Mouse (Mus musculus) fat pad, adult 2 months (tissue): ENCODE data around the gene Hoxa4.

ENCODE experiments used
- DNase-seq: peaks from one replicate; pipeline ENCODE4 v3.0.0-alpha.2; 2011; ENCODE audit warnings: low read depth, low spot score; ENCODE audit errors: extremely low read depth

Hoxa4 gene

DNA sequence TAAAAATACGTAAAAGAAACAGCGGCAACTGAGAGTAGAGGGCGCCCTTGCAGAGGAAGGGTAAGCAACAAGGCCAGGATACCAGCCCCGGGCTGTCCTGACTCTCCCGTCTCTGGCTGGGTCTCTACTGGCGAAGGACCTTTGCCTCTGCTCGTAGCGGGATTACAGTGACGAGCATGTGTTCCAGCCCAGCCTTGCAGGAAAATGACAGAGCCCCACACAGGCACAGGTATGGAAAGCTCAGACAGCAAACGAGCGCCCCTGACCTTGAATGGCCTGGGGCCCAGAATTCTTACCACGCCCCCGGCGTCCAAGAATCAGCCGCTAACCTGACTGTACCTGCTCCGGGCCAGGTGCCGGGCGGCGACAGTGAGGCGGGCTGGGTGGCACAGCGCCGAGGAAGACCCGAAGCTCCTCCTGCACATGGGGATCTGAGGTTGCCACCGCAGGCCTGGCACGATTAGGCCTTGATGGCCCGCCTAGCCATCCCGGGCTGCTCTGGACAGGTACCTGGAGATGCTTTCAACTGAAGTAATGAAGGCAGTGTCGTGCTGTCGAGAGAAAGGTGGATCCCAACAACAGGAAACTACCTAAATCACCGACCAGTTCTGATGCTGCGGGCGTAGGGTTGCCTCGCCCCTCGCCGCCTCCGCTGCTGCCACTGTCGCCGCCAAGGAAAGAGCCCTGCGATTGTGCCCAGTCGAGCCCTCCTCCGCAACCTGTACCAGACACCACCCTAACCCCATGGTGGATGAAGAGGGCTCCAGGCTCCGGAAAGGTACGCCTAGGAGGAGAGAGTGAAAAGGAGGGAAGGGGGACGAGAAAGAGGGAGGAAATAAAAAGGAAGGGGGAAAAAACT, 38.2 kb upstream of the Hoxa4 start:
- DNase-seq: no peak

GRCm38 (mm10) chr6:52228475-52229465, 37.2 kb upstream of the Hoxa4 start:
- no peak for DNase-seq

- no peak for DNase-seq
These were observed 36.1 kb upstream of the Hoxa4 start for GRCm38 (mm10) chr6:52227470-52228222.

DNA sequence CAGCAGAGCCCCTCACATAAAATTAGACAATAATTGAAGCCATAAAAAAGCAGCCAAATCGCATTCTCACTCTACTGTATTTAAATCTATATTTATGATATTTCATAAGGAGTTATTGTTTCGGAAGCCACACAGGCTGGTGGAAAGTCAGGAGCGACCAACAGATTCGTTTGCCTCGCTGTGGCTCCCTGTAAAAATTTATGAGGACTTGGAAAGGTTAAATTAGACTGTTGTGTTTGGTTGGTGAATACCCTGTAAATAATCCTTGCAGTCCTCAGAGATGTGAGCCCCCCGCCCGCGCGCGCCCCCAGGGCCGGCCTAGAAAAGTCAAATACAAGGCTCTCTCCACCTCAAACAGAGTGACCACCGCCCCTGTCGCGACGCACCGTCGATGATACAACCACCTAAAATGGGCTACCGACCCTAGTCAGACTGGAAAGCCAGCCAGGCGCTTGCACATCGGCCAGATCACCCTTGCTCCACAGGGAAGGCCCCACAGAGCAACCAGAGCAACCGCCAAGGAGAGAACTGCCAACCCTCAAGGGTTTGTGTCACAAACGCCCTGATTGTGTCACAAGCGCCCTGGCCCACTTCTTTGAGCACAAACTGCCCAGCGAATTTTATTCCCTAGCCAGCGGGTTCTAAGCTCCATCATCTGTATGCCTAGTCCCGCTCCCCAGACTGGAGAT, 35.2 kb upstream of the Hoxa4 start:
- DNase-seq: peak; percentile 63

- peak; percentile 59 for DNase-seq
These were observed 34.3 kb upstream of the Hoxa4 start for GRCm38 (mm10) chr6:52225612-52226568.

DNA sequence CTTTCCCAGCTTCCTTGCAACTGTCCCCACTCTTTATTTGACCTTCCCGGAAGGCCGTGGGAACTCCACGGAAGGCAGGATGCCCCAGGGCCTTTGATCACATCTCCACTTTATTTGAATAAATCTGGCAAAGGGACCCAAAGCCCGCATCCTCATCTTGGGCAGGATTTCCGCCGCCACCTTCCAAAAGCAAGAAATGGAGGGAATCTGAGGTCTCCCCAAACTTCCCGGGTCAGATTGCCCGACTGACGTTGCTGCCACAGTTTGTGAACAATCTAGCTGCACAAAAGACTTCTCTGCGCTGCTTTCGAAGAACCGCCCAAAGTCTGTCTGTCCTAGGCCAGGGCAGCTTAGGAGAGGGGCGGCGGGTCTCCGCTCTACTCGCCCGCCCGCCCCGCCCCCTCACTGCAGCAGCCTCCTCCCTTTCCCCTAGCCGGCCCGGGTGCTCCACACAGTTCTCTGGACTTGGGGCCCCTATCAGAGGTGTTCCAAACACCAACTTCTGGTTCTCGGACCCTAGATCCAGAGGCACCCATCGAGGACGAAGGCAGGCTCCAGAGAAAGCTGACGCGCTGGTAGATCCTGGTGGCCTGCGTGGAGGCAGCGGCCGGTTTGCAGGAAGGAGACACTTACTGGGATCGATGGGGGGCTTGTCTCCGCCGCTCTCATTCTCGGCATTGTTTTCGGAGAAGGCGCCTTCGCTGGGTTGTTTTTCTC, 33.5 kb upstream of the Hoxa4 start:
- no peak for DNase-seq

DNA sequence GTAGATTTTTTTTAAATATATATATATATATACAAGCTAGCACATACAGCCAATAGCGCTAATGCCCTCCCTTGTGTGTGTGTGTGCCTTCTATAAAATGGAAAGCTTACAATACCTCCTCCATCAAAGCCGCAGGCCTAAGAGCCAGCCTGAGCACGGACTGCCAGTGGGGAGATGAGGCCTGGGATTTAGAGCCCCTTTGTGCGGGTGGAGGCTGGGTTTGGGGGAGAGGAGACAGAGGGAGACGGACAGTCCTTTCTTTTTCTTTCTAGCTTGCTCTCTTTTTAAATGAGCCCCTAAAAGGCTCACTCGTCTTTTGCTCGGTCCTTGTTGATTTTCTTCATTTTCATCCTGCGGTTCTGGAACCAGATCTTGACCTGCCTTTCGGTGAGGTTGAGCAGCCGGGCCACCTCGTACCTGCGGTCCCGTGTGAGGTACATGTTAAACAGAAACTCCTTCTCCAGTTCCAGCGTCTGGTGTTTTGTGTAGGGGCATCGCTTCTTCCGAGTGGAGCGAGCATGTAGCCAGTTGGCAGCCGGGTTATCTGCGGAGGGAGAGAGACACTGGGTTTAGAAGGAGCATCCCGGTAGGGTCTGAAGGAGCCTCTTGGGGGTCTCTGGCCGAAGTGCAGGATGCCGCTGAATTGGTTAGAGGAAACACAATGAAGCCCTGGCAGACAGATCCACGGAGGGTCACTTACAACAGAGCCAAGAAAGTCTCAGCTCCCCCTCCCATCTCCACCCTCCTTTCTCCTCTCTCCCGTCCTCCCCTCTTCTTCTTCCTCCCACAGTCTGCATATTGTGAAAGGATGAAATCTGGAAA, 32.6 kb upstream of the Hoxa4 start:
- DNase-seq: no peak

- no peak for DNase-seq
These were observed 31.2 kb upstream of the Hoxa4 start for GRCm38 (mm10) chr6:52222729-52223128.

- DNase-seq: no peak
These were observed 30.6 kb upstream of the Hoxa4 start for GRCm38 (mm10) chr6:52221993-52222685.

DNA sequence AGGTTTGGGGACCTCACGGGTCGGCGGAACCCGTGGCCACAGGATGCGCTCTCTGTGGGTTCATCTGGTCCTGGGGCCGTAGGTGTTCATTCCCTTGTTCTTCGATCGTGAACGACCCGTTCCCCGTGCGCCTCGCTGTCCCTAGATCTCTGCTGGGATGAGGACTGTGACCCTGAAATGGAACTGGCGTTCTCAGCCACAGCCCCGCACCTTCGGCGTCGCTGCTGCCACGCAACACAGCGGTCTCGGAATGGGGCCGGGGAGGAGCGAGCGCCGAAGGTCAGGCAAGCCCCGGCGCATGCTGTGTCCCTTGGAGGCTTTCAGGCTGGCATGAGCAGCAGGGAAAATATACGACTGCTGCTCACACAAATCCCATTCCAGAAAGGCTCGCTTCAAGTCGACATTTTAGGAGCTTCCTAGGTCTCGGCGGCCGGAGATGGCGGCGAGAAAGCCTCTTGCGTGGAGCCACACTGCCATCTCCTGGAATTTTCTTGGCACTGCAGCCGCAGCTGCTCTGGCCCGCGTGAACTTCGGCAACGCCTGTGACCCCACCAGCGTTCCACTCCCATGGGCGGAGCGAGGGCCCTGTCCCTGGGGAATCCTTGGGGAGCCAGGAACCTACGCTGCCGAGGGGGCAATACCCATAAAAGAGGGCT, 29.9 kb upstream of the Hoxa4 start, which contains the start of gene Hoxa7:
TSS of gene Hoxa7 (minus strand) at position 518 of the 656 bp plus-strand sequence.
- no peak for DNase-seq

DNA sequence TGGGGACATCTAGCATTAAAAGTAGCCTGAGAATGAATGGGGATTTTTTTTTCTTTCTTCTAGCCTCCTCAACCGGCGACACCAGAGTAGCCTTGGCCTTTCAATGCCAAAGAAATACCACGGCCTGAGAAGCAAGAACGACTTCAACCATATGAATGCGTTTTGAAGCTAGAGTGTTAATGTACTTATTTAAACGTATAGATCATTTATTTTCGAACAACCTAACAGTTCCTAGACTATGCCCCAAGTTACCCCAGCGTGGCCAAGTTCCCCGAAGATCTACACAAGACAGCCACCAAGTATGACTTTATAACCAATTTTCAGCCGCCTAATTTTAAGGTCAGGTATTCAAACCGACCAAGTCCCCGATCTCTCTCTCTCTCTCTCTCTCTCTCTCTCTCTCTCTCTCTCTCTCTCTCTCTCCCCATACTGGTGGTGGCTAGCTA, 29.3 kb upstream of the Hoxa4 start:
- no peak for DNase-seq

DNA sequence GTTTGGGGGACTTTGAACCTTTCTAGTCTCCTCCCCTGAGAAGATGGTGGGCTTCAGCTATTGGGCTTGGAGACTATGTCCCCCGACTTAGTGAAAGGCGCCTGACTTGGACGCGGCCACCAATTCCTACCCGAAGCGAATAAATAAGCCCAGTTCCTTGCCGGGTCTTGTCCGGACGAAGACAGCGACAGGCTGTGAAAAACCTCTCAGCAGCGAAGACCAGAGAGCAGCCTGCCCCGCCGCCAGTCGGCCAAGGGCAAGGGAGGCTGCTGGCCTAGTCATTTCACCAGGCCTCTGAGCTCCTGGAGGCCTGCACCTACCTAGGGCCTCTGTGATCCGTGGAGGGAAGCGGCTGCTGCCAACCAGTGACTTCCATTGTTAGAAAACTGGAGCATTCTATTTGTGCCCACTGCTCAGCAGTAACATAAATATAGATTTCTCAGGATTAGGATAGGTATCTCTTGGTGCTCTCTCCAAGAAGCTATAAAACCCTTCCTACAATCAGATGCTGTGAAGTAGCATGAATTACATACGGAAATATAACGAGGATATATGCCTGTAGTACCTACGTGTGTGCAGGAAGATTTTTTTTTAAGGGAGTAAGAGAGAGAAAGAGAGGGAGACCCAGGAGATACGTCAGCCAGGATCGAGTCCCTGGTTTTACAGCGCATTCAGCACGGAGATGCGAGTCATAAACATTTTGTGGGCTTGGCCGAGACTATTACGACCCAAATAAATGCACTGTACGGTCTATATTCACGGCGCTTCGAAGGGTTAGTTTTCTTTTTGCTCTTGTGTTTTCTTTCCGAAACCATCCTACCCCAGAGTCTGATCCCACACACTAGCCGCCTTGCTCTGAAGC, 28.7 kb upstream of the Hoxa4 start:
- DNase-seq: no peak

DNA sequence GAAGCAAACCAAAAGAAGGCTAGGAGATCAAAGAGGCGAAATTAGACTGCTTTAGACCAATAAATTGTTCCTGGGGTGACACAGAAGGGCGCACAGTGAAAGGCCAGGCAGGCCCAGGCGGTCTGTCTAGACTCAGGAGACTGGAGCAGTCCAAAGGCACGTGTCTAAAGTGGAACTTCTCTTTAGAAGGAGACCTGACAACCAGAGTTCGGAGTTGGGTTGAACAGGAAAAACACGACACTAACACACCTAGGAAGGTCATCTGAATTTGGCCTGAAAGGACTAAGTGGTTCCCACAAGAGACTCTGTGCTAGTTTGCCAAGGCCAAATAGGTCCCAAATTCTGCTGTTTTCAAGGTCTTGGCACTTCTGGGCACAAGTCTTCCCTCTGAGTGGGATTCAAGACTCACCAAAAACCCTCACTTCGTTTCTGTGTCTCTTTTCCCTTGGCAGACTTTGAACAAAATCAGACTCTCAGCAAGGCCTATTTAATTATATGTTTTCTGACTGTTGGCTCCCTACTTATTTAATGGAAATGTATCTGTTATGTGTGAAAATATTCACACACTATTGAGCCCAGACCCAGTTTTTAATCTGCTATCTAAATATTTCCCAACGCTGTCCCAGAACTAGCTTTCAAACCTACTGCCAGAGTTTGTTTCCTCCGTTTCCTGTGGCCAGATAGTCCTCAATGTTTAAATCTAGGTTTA, 27.8 kb upstream of the Hoxa4 start:
- no peak for DNase-seq

DNA sequence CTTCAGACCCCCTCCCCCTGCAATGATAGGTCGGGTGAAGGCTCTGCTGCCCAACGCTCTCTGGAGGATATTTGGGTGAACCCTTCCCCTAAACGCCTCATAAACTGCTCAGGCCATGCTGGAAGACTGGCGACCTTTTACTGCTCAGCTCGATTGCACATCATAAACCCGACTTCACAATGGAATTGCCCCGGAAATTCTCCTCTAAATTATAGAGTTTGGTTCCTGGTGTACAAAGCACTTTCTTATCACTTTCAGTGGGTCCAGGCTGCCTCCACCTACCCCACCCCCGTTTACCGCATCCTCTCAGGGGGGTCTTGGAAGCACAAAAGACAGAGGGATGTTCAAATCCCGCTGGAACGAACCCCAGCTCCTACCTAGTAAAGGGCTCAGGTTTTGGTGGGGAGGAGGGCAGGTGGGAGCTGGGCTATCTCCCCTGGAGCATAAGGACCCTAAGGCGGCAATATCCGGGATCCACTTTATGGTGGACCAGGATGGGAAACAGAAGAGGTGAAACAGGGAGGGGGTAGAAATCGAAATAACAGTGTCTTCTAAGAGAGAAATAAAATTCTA, 27.2 kb upstream of the Hoxa4 start:
- no peak for DNase-seq
